Mouse (Mus musculus): ENCODE data around the gene Trim14. TPM values are rescaled to one million over a fixed set of nuclear protein-coding genes. Genes with fewer than 3 reads are reported as not detected.

The Trim14 gene
- total RNA-seq, 1 experiment from 2014 or later, result 28.0 TPM

- ATAC-seq (replicated peaks; ENCODE audit: low read depth, poor library complexity, severe bottlenecking), result 0 out of 2 replicates have a peak, but pooled peaks have one; percentile 13
Measured at GRCm38 (mm10) chr4:46533934-46534720, 1.8 kb downstream of the Trim14 start.

GRCm38 (mm10) chr4:46532926-46533325 lies 3.0 kb downstream of the Trim14 start:
- ATAC-seq (replicated peaks; ENCODE audit: low read depth, poor library complexity, severe bottlenecking), result no peak

GRCm38 (mm10) chr4:46532511-46532910 lies 3.4 kb downstream of the Trim14 start:
- no peak for ATAC-seq (replicated peaks; ENCODE audit: low read depth, poor library complexity, severe bottlenecking)

GRCm38 (mm10) chr4:46529722-46530121 lies 6.2 kb downstream of the Trim14 start:
- no peak for ATAC-seq (replicated peaks; ENCODE audit: low read depth, poor library complexity, severe bottlenecking)

- peak; percentile 86 for ATAC-seq (replicated peaks; ENCODE audit: low read depth, poor library complexity, severe bottlenecking)
Measured at GRCm38 (mm10) chr4:46527558-46527926, 8.4 kb downstream of the Trim14 start.

GRCm38 (mm10) chr4:46526798-46527557 lies 9.0 kb downstream of the Trim14 start:
- peak; percentile 51 for ATAC-seq (replicated peaks; ENCODE audit: low read depth, poor library complexity, severe bottlenecking)

- ATAC-seq (replicated peaks; ENCODE audit: low read depth, poor library complexity, severe bottlenecking), result no peak
Measured at GRCm38 (mm10) chr4:46526226-46526625, 9.7 kb downstream of the Trim14 start.

- ATAC-seq (replicated peaks; ENCODE audit: low read depth, poor library complexity, severe bottlenecking), result no peak
Measured at GRCm38 (mm10) chr4:46523324-46523723, 12.6 kb downstream of the Trim14 start.

GRCm38 (mm10) chr4:46521457-46521856 lies 14.5 kb downstream of the Trim14 start:
- ATAC-seq (replicated peaks; ENCODE audit: low read depth, poor library complexity, severe bottlenecking), result no peak

- ATAC-seq (replicated peaks; ENCODE audit: low read depth, poor library complexity, severe bottlenecking), result no peak
Measured at GRCm38 (mm10) chr4:46520491-46520890, 15.4 kb downstream of the Trim14 start.

- ATAC-seq (replicated peaks; ENCODE audit: low read depth, poor library complexity, severe bottlenecking), result peak; percentile 60
Measured at GRCm38 (mm10) chr4:46507736-46508460, 28.0 kb downstream of the Trim14 start.

GRCm38 (mm10) chr4:46506801-46507610 lies 28.9 kb downstream of the Trim14 start:
- ATAC-seq (replicated peaks; ENCODE audit: low read depth, poor library complexity, severe bottlenecking), result peak; percentile 91

- ATAC-seq (replicated peaks; ENCODE audit: low read depth, poor library complexity, severe bottlenecking), result no peak
Measured at GRCm38 (mm10) chr4:46505361-46506057, 30.4 kb downstream of the Trim14 start.

- ATAC-seq (replicated peaks; ENCODE audit: low read depth, poor library complexity, severe bottlenecking), result no peak
Measured at GRCm38 (mm10) chr4:46503881-46504280, 32.1 kb downstream of the Trim14 start.

GRCm38 (mm10) chr4:46502606-46503502 lies 33.1 kb downstream of the Trim14 start:
- ATAC-seq (replicated peaks; ENCODE audit: low read depth, poor library complexity, severe bottlenecking), result no peak

GRCm38 (mm10) chr4:46498976-46499375 lies 37.0 kb downstream of the Trim14 start:
- ATAC-seq (replicated peaks; ENCODE audit: low read depth, poor library complexity, severe bottlenecking), result no peak

- ATAC-seq (replicated peaks; ENCODE audit: low read depth, poor library complexity, severe bottlenecking), result no peak
Measured at GRCm38 (mm10) chr4:46498511-46498910, 37.4 kb downstream of the Trim14 start.

GRCm38 (mm10) chr4:46497286-46497892 lies 38.6 kb downstream of the Trim14 start:
- ATAC-seq (replicated peaks; ENCODE audit: low read depth, poor library complexity, severe bottlenecking), result peak; percentile 80

Data from common myeloid progenitor, adult 5-6 weeks (primary cell).